Mouse (Mus musculus): ENCODE measurements around the gene Ifi213. TPM values are rescaled to one million over a fixed set of nuclear protein-coding genes. Genes with fewer than 3 reads are reported as not detected.
"Not testable (repeated sequence)": the region's sequence is repeated elsewhere in the genome, so short reads cannot be mapped to it uniquely, and the experiment has no call there.

Ifi213 gene
- polyA plus RNA-seq, 1 experiment from 2014 or later, result not detected

DNA sequence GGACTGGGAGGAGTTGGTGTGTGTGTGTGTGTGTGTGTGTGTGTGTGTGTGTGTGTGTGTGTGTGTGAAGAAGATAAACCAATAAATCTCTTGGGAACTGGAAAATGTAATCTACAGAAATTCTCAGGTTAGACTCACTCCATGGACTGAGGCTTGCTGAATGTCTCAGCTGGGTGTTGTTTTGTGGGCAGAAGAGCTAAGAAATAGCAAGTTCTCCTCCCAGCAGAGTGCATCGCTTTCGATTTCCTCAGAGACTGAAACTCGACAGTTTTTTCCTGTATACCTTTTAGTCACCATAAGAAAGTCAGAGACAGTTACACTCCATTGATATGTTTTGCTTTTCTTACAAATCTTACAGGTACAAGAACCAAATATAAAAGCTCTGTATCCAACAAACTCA lies 63.3 kb downstream of the Ifi213 start, which contains the start of gene Ifi214:
TSS of gene Ifi214 (minus strand) at position 167 of the 400 bp plus-strand sequence.
- H3K4me3 ChIP-seq; H3K27me3 ChIP-seq (ENCODE audit: insufficient read depth, poor library complexity, severe bottlenecking); H3K36me3 ChIP-seq; DNase-seq (ENCODE audit: low spot score); H3K4me1 ChIP-seq (replicated peaks); H3K27ac ChIP-seq; H3K9me3 ChIP-seq: not testable (repeated sequence)
- WGBS, result 92% methylated on average over 3 of the region's 3 CpGs

DNA sequence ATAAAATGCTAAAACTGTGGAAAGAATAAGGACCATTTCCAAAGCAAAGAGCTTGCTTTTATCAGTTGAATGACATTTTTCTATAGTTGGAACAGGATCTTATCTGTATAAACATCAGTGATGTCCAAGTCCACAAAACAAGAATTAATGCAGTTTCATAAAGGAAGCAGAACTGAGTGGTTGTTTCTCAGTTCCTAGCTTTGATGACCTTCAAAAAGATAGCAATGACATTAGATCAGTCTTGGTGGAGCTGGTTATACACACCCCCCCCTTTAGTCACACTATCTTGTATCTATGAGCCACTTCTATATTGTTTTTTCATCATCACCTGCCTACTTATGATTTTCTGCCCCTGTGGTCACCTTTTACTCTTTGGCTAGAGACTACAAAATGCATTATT lies 77.6 kb downstream of the Ifi213 start:
- H3K36me3 ChIP-seq, result no peaks in the 10 kb centered on the region
- H3K4me1 ChIP-seq (replicated peaks), result no peaks in the 10 kb centered on the region
- H3K27me3 ChIP-seq (ENCODE audit: insufficient read depth, poor library complexity, severe bottlenecking), result no peaks in the 10 kb centered on the region
- no peak overlapping the region for H3K27ac ChIP-seq
- DNase-seq (ENCODE audit: low spot score), result no peak
- no peaks in the 10 kb centered on the region for H3K9me3 ChIP-seq
- no peak overlapping the region for H3K4me3 ChIP-seq

Other genes with a start within 250 kb of the Ifi213 start
- gene Aim2, start 248.4 kb downstream of the Ifi213 start, polyA plus RNA-seq (2016; fragmentation: Nextera tagmentation; extraction: Ambion mirVana), result 3.9 and 4.8 TPM in 2 replicates
- 3.9 and 17.7 TPM in 2 replicates for gene Cadm3, start 231.6 kb downstream of the Ifi213 start, polyA plus RNA-seq (2016; fragmentation: Nextera tagmentation; extraction: Ambion mirVana)
- gene Ifi206, start 108.2 kb downstream of the Ifi213 start, polyA plus RNA-seq (2016; fragmentation: Nextera tagmentation; extraction: Ambion mirVana), result not detected in 2 replicates
- not detected in 2 replicates for gene Ifi214, start 63.3 kb downstream of the Ifi213 start, polyA plus RNA-seq (2016; fragmentation: Nextera tagmentation; extraction: Ambion mirVana)
- gene Ifi209, start 31.6 kb upstream of the Ifi213 start, polyA plus RNA-seq (2016; fragmentation: Nextera tagmentation; extraction: Ambion mirVana), result not detected in 2 replicates
- not detected in 2 replicates for gene Ifi208, start 74.4 kb upstream of the Ifi213 start, polyA plus RNA-seq (2016; fragmentation: Nextera tagmentation; extraction: Ambion mirVana)
- gene Ifi207, start 142.5 kb upstream of the Ifi213 start, polyA plus RNA-seq (2016; fragmentation: Nextera tagmentation; extraction: Ambion mirVana), result 0.27 and 0.43 TPM in 2 replicates
- 0.50 and 0.94 TPM in 2 replicates for gene Ifi204, start 167.7 kb upstream of the Ifi213 start, polyA plus RNA-seq (2016; fragmentation: Nextera tagmentation; extraction: Ambion mirVana)